Mouse (Mus musculus): ENCODE results near the gene Gm4340. TPM values are rescaled to one million over a fixed set of nuclear protein-coding genes. Genes with fewer than 3 reads are reported as not detected.
"Not testable (repeated sequence)": the region's sequence is repeated elsewhere in the genome, so short reads cannot be mapped to it uniquely, and the experiment has no call there.

Gm4340 gene
- not detected in 2 replicates for polyA plus RNA-seq (2014; fragmentation: Nextera tagmentation; extraction: Ambion mirVana)

DNA sequence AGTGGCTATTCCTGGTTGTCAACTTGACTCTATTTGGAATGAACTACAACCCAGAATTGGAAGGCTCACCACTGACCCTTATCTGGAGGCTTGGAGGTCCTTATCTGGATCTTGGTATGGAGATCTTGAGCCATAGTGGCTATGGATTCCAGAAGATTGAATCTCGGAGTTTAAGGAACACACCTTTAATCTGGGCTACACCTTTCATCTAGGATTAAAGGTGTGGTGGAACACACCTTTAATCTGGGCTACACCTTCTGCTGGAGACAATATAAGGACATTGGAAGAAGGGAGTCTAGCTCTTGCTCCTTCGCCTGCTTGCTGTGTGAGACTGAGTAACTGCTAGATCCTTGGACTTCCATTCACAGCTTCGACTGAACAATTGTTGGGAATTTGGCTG, at the start of gene Gm4340:
Gene Gm4340, plus strand, starts transcription at position 301 of the 400 bp plus-strand sequence.
- H3K27me3 ChIP-seq (ENCODE audit: insufficient read depth, low read length); H3K4me3 ChIP-seq (ENCODE audit: low read depth, low read length); H3K4me2 ChIP-seq; ATAC-seq (ENCODE audit: insufficient read depth); H3K9ac ChIP-seq; H3K4me1 ChIP-seq (ENCODE audit: insufficient read depth); H3K36me3 ChIP-seq (ENCODE audit: insufficient read depth); H3K27ac ChIP-seq (ENCODE audit: low read depth); DNase-seq; H3K9me3 ChIP-seq (ENCODE audit: low read depth, low read length): not testable (repeated sequence)
- WGBS: no CpG with 5 or more reads among the region's 3 CpGs

DNA sequence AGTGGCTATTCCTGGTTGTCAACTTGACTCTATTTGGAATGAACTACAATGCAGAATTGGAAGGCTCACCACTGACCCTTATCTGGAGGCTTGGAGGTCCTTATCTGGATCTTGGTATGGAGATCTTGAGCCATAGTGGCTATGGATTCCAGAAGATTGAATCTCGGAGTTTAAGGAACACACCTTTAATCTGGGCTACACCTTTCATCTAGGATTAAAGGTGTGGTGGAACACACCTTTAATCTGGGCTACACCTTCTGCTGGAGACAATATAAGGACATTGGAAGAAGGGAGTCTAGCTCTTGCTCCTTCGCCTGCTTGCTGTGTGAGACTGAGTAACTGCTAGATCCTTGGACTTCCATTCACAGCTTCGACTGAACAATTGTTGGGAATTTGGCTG, 42.6 kb upstream of the Gm4340 start, which contains the start of gene Gm6763:
Gene Gm6763, plus strand, starts transcription at position 301 of the 400 bp plus-strand sequence.
- H3K4me3 ChIP-seq (ENCODE audit: low read depth, low read length); H3K9me3 ChIP-seq (ENCODE audit: low read depth, low read length); H3K27ac ChIP-seq (ENCODE audit: low read depth); DNase-seq; H3K27me3 ChIP-seq (ENCODE audit: insufficient read depth, low read length); ATAC-seq (ENCODE audit: insufficient read depth); H3K9ac ChIP-seq; H3K4me2 ChIP-seq; H3K4me1 ChIP-seq (ENCODE audit: insufficient read depth); H3K36me3 ChIP-seq (ENCODE audit: insufficient read depth): not testable (repeated sequence)
- WGBS: no CpG with 5 or more reads among the region's 3 CpGs

DNA sequence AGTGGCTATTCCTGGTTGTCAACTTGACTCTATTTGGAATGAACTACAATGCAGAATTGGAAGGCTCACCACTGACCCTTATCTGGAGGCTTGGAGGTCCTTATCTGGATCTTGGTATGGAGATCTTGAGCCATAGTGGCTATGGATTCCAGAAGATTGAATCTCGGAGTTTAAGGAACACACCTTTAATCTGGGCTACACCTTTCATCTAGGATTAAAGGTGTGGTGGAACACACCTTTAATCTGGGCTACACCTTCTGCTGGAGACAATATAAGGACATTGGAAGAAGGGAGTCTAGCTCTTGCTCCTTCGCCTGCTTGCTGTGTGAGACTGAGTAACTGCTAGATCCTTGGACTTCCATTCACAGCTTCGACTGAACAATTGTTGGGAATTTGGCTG, 34.1 kb upstream of the Gm4340 start, which contains the start of gene Gm8764:
Gene Gm8764, plus strand, starts transcription at position 301 of the 400 bp plus-strand sequence.
- not testable (repeated sequence) for H3K36me3 ChIP-seq (ENCODE audit: insufficient read depth); H3K9me3 ChIP-seq (ENCODE audit: low read depth, low read length); H3K4me3 ChIP-seq (ENCODE audit: low read depth, low read length); ATAC-seq (ENCODE audit: insufficient read depth); H3K4me2 ChIP-seq; H3K27me3 ChIP-seq (ENCODE audit: insufficient read depth, low read length); DNase-seq; H3K9ac ChIP-seq; H3K4me1 ChIP-seq (ENCODE audit: insufficient read depth); H3K27ac ChIP-seq (ENCODE audit: low read depth)
- no CpG with 5 or more reads among the region's 3 CpGs for WGBS

DNA sequence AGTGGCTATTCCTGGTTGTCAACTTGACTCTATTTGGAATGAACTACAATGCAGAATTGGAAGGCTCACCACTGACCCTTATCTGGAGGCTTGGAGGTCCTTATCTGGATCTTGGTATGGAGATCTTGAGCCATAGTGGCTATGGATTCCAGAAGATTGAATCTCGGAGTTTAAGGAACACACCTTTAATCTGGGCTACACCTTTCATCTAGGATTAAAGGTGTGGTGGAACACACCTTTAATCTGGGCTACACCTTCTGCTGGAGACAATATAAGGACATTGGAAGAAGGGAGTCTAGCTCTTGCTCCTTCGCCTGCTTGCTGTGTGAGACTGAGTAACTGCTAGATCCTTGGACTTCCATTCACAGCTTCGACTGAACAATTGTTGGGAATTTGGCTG, 25.6 kb upstream of the Gm4340 start, which contains the start of gene Gm21304:
Gene Gm21304, plus strand, starts transcription at position 301 of the 400 bp plus-strand sequence.
- ATAC-seq (ENCODE audit: insufficient read depth); H3K9ac ChIP-seq; H3K9me3 ChIP-seq (ENCODE audit: low read depth, low read length); H3K4me3 ChIP-seq (ENCODE audit: low read depth, low read length); DNase-seq; H3K4me2 ChIP-seq; H3K27ac ChIP-seq (ENCODE audit: low read depth); H3K4me1 ChIP-seq (ENCODE audit: insufficient read depth); H3K27me3 ChIP-seq (ENCODE audit: insufficient read depth, low read length); H3K36me3 ChIP-seq (ENCODE audit: insufficient read depth): not testable (repeated sequence)
- no CpG with 5 or more reads among the region's 3 CpGs for WGBS

DNA sequence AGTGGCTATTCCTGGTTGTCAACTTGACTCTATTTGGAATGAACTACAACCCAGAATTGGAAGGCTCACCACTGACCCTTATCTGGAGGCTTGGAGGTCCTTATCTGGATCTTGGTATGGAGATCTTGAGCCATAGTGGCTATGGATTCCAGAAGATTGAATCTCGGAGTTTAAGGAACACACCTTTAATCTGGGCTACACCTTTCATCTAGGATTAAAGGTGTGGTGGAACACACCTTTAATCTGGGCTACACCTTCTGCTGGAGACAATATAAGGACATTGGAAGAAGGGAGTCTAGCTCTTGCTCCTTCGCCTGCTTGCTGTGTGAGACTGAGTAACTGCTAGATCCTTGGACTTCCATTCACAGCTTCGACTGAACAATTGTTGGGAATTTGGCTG, 17.1 kb upstream of the Gm4340 start, which contains the start of gene Gm21312:
Gene Gm21312, plus strand, starts transcription at position 301 of the 400 bp plus-strand sequence.
- not testable (repeated sequence) for DNase-seq; H3K4me1 ChIP-seq (ENCODE audit: insufficient read depth); H3K27ac ChIP-seq (ENCODE audit: low read depth); H3K4me3 ChIP-seq (ENCODE audit: low read depth, low read length); H3K9ac ChIP-seq; H3K9me3 ChIP-seq (ENCODE audit: low read depth, low read length); H3K36me3 ChIP-seq (ENCODE audit: insufficient read depth); ATAC-seq (ENCODE audit: insufficient read depth); H3K27me3 ChIP-seq (ENCODE audit: insufficient read depth, low read length); H3K4me2 ChIP-seq
- WGBS: no CpG with 5 or more reads among the region's 3 CpGs

DNA sequence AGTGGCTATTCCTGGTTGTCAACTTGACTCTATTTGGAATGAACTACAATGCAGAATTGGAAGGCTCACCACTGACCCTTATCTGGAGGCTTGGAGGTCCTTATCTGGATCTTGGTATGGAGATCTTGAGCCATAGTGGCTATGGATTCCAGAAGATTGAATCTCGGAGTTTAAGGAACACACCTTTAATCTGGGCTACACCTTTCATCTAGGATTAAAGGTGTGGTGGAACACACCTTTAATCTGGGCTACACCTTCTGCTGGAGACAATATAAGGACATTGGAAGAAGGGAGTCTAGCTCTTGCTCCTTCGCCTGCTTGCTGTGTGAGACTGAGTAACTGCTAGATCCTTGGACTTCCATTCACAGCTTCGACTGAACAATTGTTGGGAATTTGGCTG, 8.6 kb upstream of the Gm4340 start, which contains the start of gene Gm20765:
Gene Gm20765, plus strand, starts transcription at position 301 of the 400 bp plus-strand sequence.
- H3K27ac ChIP-seq (ENCODE audit: low read depth): not testable (repeated sequence)

DNA sequence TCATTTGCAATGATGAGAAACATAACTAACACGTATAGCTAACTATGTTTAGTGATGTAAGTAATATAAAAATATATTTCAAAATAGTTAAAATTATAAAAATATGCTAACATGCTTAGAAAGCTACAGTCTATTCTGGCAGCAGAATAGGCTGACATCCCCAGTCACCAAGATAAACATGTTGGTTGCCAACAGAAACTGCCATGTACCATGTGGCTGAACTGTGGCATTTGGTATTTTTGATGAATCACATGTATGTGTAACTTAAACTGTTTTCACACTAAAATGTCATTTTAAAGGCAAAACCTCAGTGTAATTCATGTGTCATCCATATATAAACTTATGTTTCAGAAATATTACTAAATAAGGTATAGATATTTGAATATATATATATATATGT, 15.8 kb downstream of the Gm4340 start:
- Histone ChIP-seq H3K4me3 (ENCODE audit: low read depth, low read length) (no peak overlapping the region), H3K36me3 (ENCODE audit: insufficient read depth) (no peaks in the 10 kb centered on the region), H3K27ac (ENCODE audit: low read depth) (no peak overlapping the region), H3K9ac (no peak overlapping the region), H3K9me3 (ENCODE audit: low read depth, low read length) (no peaks in the 10 kb centered on the region), H3K4me1 (ENCODE audit: insufficient read depth) (no peaks in the 10 kb centered on the region), H3K4me2 (no peak overlapping the region), H3K27me3 (ENCODE audit: insufficient read depth, low read length) (no peaks in the 10 kb centered on the region)
- no peak for DNase-seq
- no peak for TF ChIP-seq CTCF (IDR thresholded peaks at IDR 0.05; ENCODE audit: low read depth)
- WGBS: 77% methylated on average over 1 of the region's 1 CpGs
- ATAC-seq (ENCODE audit: insufficient read depth): no peak

More for the DNA sequence above, 8.6 kb upstream of the Gm4340 start, which contains the start of gene Gm20765:
- not testable (repeated sequence) for H3K4me2 ChIP-seq; H3K9me3 ChIP-seq (ENCODE audit: low read depth, low read length); DNase-seq; H3K4me3 ChIP-seq (ENCODE audit: low read depth, low read length); H3K9ac ChIP-seq; H3K4me1 ChIP-seq (ENCODE audit: insufficient read depth); H3K36me3 ChIP-seq (ENCODE audit: insufficient read depth); ATAC-seq (ENCODE audit: insufficient read depth); H3K27me3 ChIP-seq (ENCODE audit: insufficient read depth, low read length)
- WGBS: no CpG with 5 or more reads among the region's 3 CpGs

Measured in lung, embryonic 14.5 days (tissue).